Mouse (Mus musculus): Measurements from ENCODE around the gene Ppp1r9a.

DNA sequence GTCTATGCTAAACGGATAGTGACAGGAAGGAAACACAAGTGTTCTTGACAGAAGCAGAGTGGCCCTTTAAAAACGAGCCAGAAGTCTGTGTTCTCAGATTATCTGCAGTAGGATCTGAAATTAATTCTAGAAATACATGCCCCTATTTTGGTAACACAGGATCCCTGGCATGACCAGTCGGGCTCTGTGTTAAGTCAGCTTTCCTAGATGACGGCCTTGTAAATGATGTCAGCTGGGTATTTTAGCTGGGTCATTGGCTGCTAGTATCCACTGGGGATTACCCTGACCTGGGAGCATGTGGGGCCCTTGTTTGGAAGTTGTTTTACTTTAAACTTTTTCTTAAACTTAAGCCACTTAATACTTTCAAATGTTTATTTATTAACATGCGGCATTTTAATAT is 125.1 kb downstream of the Ppp1r9a start:
- TF ChIP-seq CHD1 (IDR thresholded peaks at IDR 0.05; ENCODE audit: low read depth, low read length) (no peak), TAL1 (IDR thresholded peaks at IDR 0.05; ENCODE audit: low read length) (no peak), POLR2AphosphoS2 (IDR thresholded peaks at IDR 0.05; ENCODE audit: low read length) (no peak), NRF1 (IDR thresholded peaks at IDR 0.05; ENCODE audit: insufficient read depth, low read depth, low read length, poor library complexity, severe bottlenecking) (no peak), GATA1 (IDR thresholded peaks at IDR 0.05; ENCODE audit: low read depth, low read length) (no peak), E2F4 (IDR thresholded peaks at IDR 0.05; ENCODE audit: borderline replicate concordance, low read depth, low read length) (no peak), POLR2A (IDR thresholded peaks at IDR 0.05; ENCODE audit: control insufficient read depth in 1 of 2, insufficient read depth in 1 of 2, low read depth in 1 of 2, low read length in 2 of 2, poor library complexity in 1 of 2) (no peak), TBP (IDR thresholded peaks at IDR 0.05; ENCODE audit: low read depth, low read length) (no peak), POLR2AphosphoS5 (IDR thresholded peaks at IDR 0.05; ENCODE audit: borderline replicate concordance, low read depth, low read length) (no peak)
